Mouse (Mus musculus) forebrain, embryonic 12.5 days (tissue): ENCODE data around the gene Nfib. TPM values are rescaled to one million over a fixed set of nuclear protein-coding genes. Genes with fewer than 3 reads are reported as not detected.
A peak's percentile ranks its signal among the peaks of the same experiment; 100 is the strongest.

Experiments
- ATAC-seq: fragments of 200-750 bp; cut with Nextera tagmentation; 2 replicates; pipeline ENCODE4 v1.8.0; 2017; ENCODE audit warnings: moderate TSS enrichment; ENCODE audit not compliant: low FRiP score
- H3K27ac ChIP-seq: fragments of 300-500 bp; sonication (generic); 2 replicates; pipeline ENCODE4 v1.5.1; 2016; ENCODE audit warnings: mild to moderate bottlenecking
- H3K27me3 ChIP-seq: fragments of 300-500 bp; sonication (generic); 2 replicates; pipeline ENCODE4 v1.6.1; 2016; ENCODE audit warnings: mild to moderate bottlenecking
- H3K36me3 ChIP-seq: fragments of 300-500 bp; sonication (generic); replicated peaks from 2 replicates; pipeline ENCODE4 v1.6.1; 2016; ENCODE audit warnings: mild to moderate bottlenecking
- H3K4me1 ChIP-seq: fragments of 300-500 bp; sonication (generic); 2 replicates; pipeline ENCODE4 v1.6.1; 2016
- H3K4me2 ChIP-seq: fragments of 300-500 bp; sonication (generic); 2 replicates; pipeline ENCODE4 v1.6.1; 2016; ENCODE audit warnings: mild to moderate bottlenecking, moderate library complexity
- H3K4me3 ChIP-seq: fragments of 300-500 bp; sonication (generic); replicated peaks from 2 replicates; pipeline ENCODE4 v1.5.1; 2016; ENCODE audit warnings: mild to moderate bottlenecking
- H3K9ac ChIP-seq: fragments of 300-500 bp; sonication (generic); 2 replicates; pipeline ENCODE4 v1.6.1; 2016; ENCODE audit warnings: mild to moderate bottlenecking
- H3K9me3 ChIP-seq: fragments of 300-500 bp; sonication (generic); 2 replicates; pipeline ENCODE4 v1.6.1; 2016
- WGBS: fragments of 180-500 bp; shearing (Covaris S2); methylation state at CpG from one replicate; pipeline ENCODE4 v1.1.7; 2016; 5-methylcytosine and 5-hydroxymethylcytosine counted together
- polyA plus RNA-seq: library from polyadenylated mRNA; unstranded; fragments of >200 nt; fragmentation: Nextera tagmentation; extraction: Ambion mirVana; gene quantifications from 2 replicates; pipeline ENCODE4 v1.2.1, GENCODE M21; 2016

The Nfib gene
- polyA plus RNA-seq, 1 experiment from 2014 or later = 103 TPM

DNA sequence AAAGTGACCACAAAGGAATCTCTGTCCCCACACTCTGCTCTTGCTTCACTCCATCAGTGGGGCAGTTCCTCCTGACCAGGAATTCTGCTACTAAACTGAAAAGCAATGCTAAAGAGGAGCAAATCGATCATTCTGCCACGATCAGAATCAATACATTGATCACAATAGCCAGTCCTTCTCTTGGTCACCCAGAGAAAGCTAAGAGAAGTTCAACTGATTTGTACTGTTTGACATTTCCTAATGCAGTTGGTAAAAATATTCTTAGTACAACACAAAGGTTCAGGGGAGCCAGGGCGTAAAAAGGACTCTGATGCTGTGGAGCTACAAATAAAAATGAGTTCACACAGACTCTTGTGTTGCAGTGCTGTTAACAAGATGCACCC is 234.6 kb downstream of the Nfib start:
- peaks cover 34% of the 10 kb centered on the region for H3K4me1 ChIP-seq
- WGBS = 83% methylated on average over 3 of the region's 3 CpGs
- H3K4me2 ChIP-seq = no peak overlapping the region

DNA sequence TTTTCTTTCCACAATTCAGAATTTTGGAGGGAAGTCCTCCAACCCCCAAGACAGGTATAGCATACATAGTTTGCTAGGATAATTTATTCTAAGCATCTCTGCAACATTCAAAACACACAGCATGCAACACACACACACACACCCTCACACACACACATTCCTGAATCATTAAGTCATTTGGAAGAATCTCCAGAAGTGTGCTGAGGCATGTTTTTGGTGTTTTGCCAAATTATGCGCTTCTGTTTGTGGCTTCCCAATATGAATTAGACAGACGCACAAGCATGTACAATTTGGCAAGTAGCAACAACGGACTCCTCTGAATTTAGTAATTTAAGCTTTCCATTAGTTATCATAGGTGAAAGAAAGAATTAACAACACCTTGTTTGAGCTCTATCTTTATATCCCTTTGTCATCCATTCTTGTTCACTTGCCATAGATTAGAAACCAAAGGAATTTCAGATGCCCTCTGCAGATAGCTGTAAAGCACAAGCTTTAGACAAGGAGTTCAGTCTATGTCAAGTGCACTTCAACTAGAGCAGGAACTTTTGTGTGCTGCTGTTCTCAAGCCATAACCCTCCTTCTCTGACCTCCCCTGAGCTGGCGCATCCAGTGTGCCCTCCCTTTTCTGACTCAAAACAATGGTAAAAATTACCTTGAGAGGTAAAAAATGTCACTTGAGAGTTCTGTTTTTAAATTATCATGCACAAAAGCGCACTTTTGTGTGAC is 235.2 kb downstream of the Nfib start:
- Histone ChIP-seq H3K9ac (no peak overlapping the region), H3K27me3 (no peaks in the 10 kb centered on the region), H3K4me1 (peaks cover 37% of the 10 kb centered on the region), H3K4me2 (no peak overlapping the region), H3K27ac (no peak overlapping the region), H3K4me3 (no peak overlapping the region), H3K9me3 (no peaks in the 10 kb centered on the region), H3K36me3 (no peaks in the 10 kb centered on the region)
- ATAC-seq = no peak
- 74% methylated on average over 5 of the region's 5 CpGs for WGBS

More for the DNA sequence above, 234.6 kb downstream of the Nfib start:
- H3K36me3 ChIP-seq = no peaks in the 10 kb centered on the region
- no peak overlapping the region for H3K27ac ChIP-seq
- H3K9ac ChIP-seq = no peak overlapping the region
- H3K27me3 ChIP-seq = no peaks in the 10 kb centered on the region
- H3K4me3 ChIP-seq = no peak overlapping the region
- no peaks in the 10 kb centered on the region for H3K9me3 ChIP-seq
- no peak for ATAC-seq

DNA sequence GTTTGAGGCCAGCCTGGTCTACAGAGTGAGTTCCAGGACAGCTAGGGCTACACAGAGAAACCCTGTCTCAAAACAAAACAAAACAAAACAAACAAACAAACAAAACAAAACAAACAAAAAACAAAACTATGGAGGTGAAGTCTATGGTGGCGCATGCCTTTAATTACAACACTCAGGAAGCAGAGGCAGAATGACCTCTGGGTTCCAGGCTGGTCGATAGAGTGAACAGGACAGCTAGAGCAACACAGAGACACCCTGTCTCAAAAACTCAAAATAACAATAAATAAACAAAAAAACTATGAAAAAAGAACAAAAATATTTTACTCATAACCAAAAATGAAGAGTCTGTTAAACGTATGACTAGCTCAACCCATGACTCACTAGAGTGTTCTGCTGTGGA is 236.6 kb downstream of the Nfib start:
- ATAC-seq = no peak
- H3K36me3 ChIP-seq = no peaks in the 10 kb centered on the region
- H3K4me1 ChIP-seq = peaks cover 49% of the 10 kb centered on the region
- WGBS = 84% methylated on average over 3 of the region's 3 CpGs
- H3K4me2 ChIP-seq = no peak overlapping the region
- no peak overlapping the region for H3K4me3 ChIP-seq
- no peaks in the 10 kb centered on the region for H3K27me3 ChIP-seq
- H3K27ac ChIP-seq = no peak overlapping the region
- no peaks in the 10 kb centered on the region for H3K9me3 ChIP-seq
- H3K9ac ChIP-seq = no peak overlapping the region

DNA sequence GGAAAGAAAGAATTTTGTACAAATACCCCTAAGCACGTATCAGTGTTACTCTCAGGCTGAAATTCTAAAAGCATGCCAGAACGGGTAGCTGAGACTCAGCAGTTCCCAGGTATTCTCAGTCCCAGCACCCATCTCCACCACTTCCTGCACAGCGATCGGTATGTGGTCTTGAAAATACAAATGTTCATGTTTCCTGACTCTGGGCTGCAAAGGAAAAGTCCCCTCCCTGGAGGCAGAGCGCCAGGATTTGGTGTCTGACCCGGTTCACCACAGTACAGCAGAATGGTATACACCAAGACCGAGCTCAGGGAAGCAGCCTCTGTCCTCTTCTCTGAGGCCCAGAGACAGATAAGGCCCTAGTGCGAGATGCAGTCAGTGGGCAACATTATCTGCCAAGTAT is 238.8 kb downstream of the Nfib start:
- H3K9ac ChIP-seq = no peak overlapping the region
- 80% methylated on average over 8 of the region's 8 CpGs for WGBS
- H3K9me3 ChIP-seq = no peaks in the 10 kb centered on the region
- no peak for ATAC-seq
- no peak overlapping the region for H3K4me3 ChIP-seq
- no peak overlapping the region for H3K4me2 ChIP-seq
- peak overlapping the region; percentile 1; the same call in 1 of the 2 replicates for H3K27ac ChIP-seq
- no peaks in the 10 kb centered on the region for H3K36me3 ChIP-seq
- H3K27me3 ChIP-seq = no peaks in the 10 kb centered on the region
- H3K4me1 ChIP-seq = peaks cover 57% of the 10 kb centered on the region

DNA sequence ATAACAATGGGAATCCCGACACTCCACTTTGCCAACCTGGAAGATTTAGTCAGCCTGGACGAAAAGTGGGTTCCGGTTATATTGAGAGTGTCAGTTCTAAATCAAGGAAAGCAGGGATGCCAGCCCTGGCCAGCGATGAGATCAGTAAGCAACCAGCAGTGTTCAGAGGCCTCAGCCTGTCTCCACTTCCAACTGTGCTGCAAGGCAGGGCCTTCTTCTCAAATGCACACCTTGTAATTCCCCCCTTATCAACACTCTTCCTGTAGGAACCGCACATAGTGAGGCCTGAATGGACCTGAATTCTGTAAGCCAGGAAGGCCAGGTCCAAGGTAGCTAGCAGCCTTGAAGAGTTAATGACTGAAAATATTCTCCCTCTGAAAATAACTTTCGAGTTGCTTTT is 239.4 kb downstream of the Nfib start:
- Histone ChIP-seq H3K4me1 (peaks cover 52% of the 10 kb centered on the region), H3K36me3 (no peaks in the 10 kb centered on the region), H3K4me2 (no peak overlapping the region), H3K4me3 (no peak overlapping the region), H3K9ac (no peak overlapping the region), H3K9me3 (no peaks in the 10 kb centered on the region), H3K27ac (no peak overlapping the region), H3K27me3 (no peaks in the 10 kb centered on the region)
- WGBS = 71% methylated on average over 6 of the region's 6 CpGs
- no peak for ATAC-seq

DNA sequence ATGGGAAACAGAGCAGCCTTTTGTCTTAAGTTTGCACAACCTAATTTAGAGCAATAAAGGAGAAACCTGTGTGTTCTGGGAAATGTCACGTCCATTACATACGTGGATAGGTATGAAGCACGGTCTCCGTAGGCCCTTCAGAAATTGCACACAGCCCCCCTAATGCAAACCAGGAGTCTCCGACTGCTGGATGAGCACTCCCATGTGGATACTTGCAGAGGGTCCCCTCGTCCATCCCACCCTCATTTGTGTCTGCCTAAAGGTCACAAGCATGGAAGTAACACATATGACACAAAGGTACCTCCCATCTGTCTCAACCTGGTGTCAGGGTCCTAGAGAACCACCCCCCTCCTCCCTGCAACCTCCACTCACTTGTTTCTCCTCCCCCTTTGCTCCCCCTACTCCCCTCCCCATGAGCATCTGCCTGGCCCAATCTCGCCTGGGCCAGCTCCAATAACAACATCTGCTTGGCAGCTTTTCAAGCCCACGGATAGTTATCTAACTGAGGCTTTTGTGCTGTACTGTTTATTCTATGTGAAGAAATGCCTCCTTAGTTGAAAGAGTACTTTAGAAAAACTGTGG is 241.4 kb downstream of the Nfib start:
- no peak overlapping the region for H3K4me3 ChIP-seq
- WGBS = 48% methylated on average over 8 of the region's 8 CpGs
- no peaks in the 10 kb centered on the region for H3K36me3 ChIP-seq
- peak; percentile 60 for ATAC-seq
- no peaks in the 10 kb centered on the region for H3K27me3 ChIP-seq
- no peak overlapping the region for H3K9ac ChIP-seq
- no peaks in the 10 kb centered on the region for H3K9me3 ChIP-seq
- H3K4me2 ChIP-seq = peak overlapping the region; percentile 26
- H3K4me1 ChIP-seq = peaks cover 46% of the 10 kb centered on the region
- peak overlapping the region; percentile 56; the same call in 1 of the 2 replicates for H3K27ac ChIP-seq

DNA sequence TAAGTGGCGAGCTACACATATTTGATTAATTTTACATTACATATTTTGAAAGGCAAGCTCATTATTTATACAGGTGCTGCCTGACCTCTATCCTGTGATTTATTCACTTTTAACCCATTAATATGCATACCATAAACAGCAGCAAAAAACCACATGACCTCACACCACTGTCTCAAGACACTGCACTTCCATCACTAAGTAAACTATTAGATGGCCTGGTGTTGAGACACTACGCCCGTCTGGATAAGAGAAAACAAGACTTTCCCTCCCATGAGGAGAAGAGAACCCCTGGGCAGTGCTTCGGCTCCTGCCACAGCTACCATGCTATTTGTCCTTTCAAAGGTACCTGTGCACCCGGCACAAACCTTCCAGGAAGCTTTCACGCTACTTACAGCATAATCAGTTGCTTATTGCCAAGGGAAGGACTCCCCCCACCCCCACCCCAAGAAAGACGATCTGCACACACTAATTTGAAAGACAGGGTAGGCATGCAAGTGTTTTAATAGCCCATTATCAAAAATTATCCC is 242.3 kb downstream of the Nfib start:
- H3K9me3 ChIP-seq = no peaks in the 10 kb centered on the region
- H3K4me1 ChIP-seq = peaks cover 50% of the 10 kb centered on the region
- no peaks in the 10 kb centered on the region for H3K27me3 ChIP-seq
- peak overlapping the region; percentile 19; the same call in 1 of the 2 replicates for H3K27ac ChIP-seq
- no peaks in the 10 kb centered on the region for H3K36me3 ChIP-seq
- WGBS = 63% methylated on average over 7 of the region's 7 CpGs
- ATAC-seq = no peak
- no peak overlapping the region for H3K9ac ChIP-seq
- H3K4me3 ChIP-seq = no peak overlapping the region
- no peak overlapping the region for H3K4me2 ChIP-seq

DNA sequence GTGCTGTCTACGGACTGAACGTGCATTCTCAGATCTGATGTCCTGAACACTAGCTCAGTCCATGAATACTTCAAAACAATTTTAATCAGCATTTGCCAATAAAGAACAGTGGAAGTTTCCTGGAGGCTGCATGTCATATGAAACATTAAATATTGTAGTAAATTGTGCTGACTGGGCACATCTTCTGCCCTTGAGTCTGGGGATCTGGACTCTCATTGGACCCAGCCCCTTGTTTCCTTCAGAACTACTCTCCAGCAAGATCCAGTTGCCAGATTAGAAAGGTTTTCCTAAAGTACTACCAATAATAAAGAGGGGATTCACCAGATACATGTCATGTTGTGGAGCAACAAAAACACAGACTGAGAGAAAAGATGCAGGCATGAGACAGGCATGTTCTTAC is 243.9 kb downstream of the Nfib start:
- Histone ChIP-seq H3K36me3 (no peaks in the 10 kb centered on the region), H3K9ac (no peak overlapping the region), H3K9me3 (no peaks in the 10 kb centered on the region), H3K4me3 (no peak overlapping the region), H3K4me1 (peaks cover 42% of the 10 kb centered on the region), H3K27me3 (no peaks in the 10 kb centered on the region), H3K27ac (no peak overlapping the region), H3K4me2 (no peak overlapping the region)
- 97% methylated on average over 2 of the region's 2 CpGs for WGBS
- no peak for ATAC-seq

DNA sequence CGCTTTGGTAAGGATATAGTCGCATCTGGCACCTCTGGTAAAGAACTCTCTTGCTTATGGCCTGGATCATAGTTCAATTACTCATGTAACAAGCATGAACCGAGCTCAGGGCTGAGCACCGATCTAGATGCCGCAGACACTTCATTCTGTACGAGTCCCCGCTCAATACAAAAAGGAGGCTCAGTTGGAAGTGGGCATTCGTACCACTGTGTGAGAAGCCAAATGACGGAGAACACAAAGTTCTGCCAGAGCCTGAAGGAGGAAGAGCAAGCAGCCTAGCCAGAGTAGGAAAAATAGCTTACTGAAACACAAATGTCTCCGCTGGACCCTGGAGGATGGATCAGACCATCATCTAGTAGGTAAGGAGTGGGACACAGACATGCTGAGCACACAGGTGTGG is 246.7 kb downstream of the Nfib start:
- whole genome bisulfite sequencing = 96% methylated on average over 10 of the region's 10 CpGs
- no peak for ATAC-seq
- H3K4me2 ChIP-seq = no peak overlapping the region

DNA sequence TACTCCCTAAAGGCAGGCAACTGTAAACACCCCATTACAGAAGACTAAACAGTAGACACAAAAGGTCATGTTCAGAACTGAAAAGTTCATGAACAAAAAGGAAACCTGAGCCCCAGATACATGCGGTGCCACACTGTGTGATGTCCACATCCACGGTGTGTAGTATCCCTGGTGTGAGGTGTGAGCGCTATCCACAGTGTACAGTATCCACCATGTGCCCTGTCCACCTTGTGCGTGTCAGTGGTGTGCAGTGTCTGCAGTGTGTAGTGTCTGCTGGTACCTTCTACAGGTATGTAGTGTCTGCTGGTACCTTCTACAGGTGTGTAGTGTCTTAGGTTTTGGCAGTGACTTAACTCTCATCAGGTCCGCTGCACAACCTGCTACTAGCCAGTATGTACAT is 248.6 kb downstream of the Nfib start:
- H3K4me1 ChIP-seq = peaks cover 27% of the 10 kb centered on the region
- 93% methylated on average over 5 of the region's 5 CpGs for WGBS
- H3K4me3 ChIP-seq = no peak overlapping the region
- no peak overlapping the region for H3K9ac ChIP-seq
- ATAC-seq = 0 out of 2 replicates have a peak, but pooled peaks have one; percentile 36
- no peaks in the 10 kb centered on the region for H3K9me3 ChIP-seq
- no peaks in the 10 kb centered on the region; the same call in 1 of the 2 replicates for H3K36me3 ChIP-seq
- H3K4me2 ChIP-seq = no peak overlapping the region
- no peaks in the 10 kb centered on the region for H3K27me3 ChIP-seq
- H3K27ac ChIP-seq = no peak overlapping the region

More for the DNA sequence above, 246.7 kb downstream of the Nfib start:
- Histone ChIP-seq H3K9me3 (no peaks in the 10 kb centered on the region), H3K9ac (no peak overlapping the region), H3K4me3 (no peak overlapping the region), H3K4me1 (peaks cover 21% of the 10 kb centered on the region), H3K27ac (no peak overlapping the region), H3K27me3 (no peaks in the 10 kb centered on the region), H3K36me3 (no peaks in the 10 kb centered on the region; the same call in 1 of the 2 replicates)

DNA sequence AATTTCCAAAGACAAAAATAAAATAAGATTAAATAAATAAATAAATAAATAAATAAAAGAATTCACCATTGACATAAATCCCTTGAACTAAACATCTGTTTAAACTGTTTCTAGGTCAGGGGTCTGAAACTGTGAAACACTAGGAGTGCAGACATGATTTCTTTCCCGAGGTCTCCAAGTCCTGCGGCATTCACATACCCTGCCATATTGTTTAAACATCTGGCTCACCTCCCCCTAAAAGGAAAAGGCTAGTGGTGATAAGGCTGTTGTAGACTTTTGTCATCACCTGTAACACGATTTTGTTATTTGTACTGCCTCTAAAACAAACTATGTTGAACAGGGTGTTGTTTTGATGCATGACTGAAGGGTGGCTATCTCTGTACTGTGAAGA is 249.2 kb downstream of the Nfib start:
- Histone ChIP-seq H3K27me3 (no peaks in the 10 kb centered on the region), H3K4me1 (peaks cover 28% of the 10 kb centered on the region), H3K9me3 (no peaks in the 10 kb centered on the region), H3K4me3 (no peak overlapping the region), H3K9ac (no peak overlapping the region), H3K36me3 (no peaks in the 10 kb centered on the region; the same call in 1 of the 2 replicates), H3K4me2 (no peak overlapping the region), H3K27ac (no peak overlapping the region)
- 74% methylated on average over 3 of the region's 3 CpGs for WGBS
- no peak for ATAC-seq

DNA sequence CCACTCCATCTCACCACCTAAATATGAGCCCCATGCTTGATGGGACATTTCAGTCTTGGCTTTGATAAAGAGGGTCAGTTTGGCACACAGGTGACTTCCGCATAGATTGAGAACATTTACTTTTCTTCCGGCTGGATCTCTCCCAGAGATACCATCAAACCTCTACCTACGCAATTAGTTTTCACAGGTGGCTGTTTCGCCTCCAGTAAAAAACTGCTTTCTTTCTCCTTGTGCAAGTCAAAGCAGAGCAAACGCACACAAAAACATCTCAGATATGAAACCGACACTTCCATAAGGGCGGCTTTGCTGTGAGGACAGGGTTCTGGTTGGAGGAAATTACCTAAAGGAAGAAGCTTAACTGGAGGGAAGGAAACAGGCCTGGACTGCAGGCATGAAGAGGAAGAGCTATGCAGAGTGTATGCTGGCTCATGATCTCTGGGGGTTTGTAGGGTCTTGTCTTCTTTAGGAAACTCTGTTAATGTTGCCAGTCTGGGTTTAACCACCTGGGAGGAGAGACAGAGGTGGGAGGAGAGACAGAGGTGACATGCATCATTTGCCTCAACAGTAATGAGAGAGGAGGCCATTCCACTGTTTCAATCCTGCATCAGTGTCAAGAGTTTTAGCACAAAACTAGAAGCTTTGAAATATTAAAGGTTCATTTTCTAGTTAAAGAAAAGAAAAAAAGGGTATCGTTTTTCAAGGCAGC is 249.8 kb downstream of the Nfib start:
- Histone ChIP-seq H3K27ac (no peak overlapping the region), H3K4me3 (no peak overlapping the region), H3K36me3 (no peaks in the 10 kb centered on the region; the same call in 1 of the 2 replicates), H3K9me3 (no peaks in the 10 kb centered on the region), H3K4me2 (no peak overlapping the region), H3K4me1 (peaks cover 28% of the 10 kb centered on the region), H3K27me3 (no peaks in the 10 kb centered on the region), H3K9ac (no peak overlapping the region)
- WGBS = 91% methylated on average over 8 of the region's 8 CpGs
- ATAC-seq = no peak
